8 mouse cellular contexts compared by ENCODE assay signal in genomic region chr14:31428211-31429003, GRCm38 (mm10). TPM values are rescaled to one million over a fixed set of nuclear protein-coding genes. Genes with fewer than 3 reads are reported as not detected.
DNase-seq lines count a peak whose midpoint lies in the region; TF ChIP-seq lines count a peak whose summit lies in the region.

No protein-coding gene starts in this region.

- no peaks in the 10 kb centered on the region for H3K36me3 ChIP-seq in small intestine, adult 2 months (ENCODE audit: control insufficient read depth, insufficient read depth, low read length)

- peaks cover 12% of the 10 kb centered on the region for H3K4me1 ChIP-seq in small intestine, adult 2 months (ENCODE audit: control insufficient read depth, insufficient read depth, insufficient read length, low read length)

- intact Hi-C loops in left cerebral cortex, postnatal 14 days (cut with DNase I), result no loop called here

- no peak for TF ChIP-seq CTCF in small intestine, adult 2 months (IDR thresholded peaks at IDR 0.05; ENCODE audit: extremely low read depth, insufficient read length, insufficient replicate concordance, low read depth, low read length)

- DNase-seq in adrenal gland, adult (ENCODE audit: inconsistent age in 2 of 2, low spot score in 1 of 2), result peak; percentile 88 to 93
- no peak for DNase-seq in adrenal gland, adult 8-10 months
- peak; percentile 89 for DNase-seq in adrenal gland, postnatal 25 days
- DNase-seq in gastrocnemius, postnatal 25 days, result peak; percentile 63
- DNase-seq in kidney, adult 8-10 months, result peak; percentile 82 to 86
- DNase-seq in left cerebral cortex, postnatal 14 days (ENCODE audit: low spot score in 2 of 2), result peak; percentile 77 to 90
- no peak for DNase-seq in embryo, embryonic 10 days (ENCODE audit: low spot score)

- H3K27me3 ChIP-seq in small intestine, adult 2 months (ENCODE audit: control insufficient read depth, insufficient read depth, low read length), result no peaks in the 10 kb centered on the region

- peak overlapping the region; percentile 8; the same call in 1 of the 2 replicates for H3K27ac ChIP-seq in small intestine, adult 2 months (ENCODE audit: insufficient read depth, low read depth, low read length)

- H3K4me3 ChIP-seq in small intestine, adult 2 months (ENCODE audit: low read depth, low read length), result no peak overlapping the region

- TF ChIP-seq POLR2A in small intestine, adult 2 months (IDR thresholded peaks at IDR 0.05; ENCODE audit: low read depth, low read length), result no peak

- 27% methylated on average over 15 of the region's 15 CpGs for WGBS in small intestine, adult 2 months

RNA-seq across cellular contexts. Expression of gene Sh3bp5, which starts 7.5 kb away (rescaled TPM):
- total RNA-seq in adrenal gland, adult 8-10 months (2022), result 100 to 1,000 TPM; 112 to 172 (median 115) TPM
- total RNA-seq in adrenal gland, postnatal 25 days (2021), result 112 and 134 TPM in 2 replicates
- total RNA-seq in gastrocnemius, postnatal 25 days (2021), result 10 to 100 TPM; 33.9 to 46.8 TPM
- total RNA-seq in left cerebral cortex, postnatal 14 days (2021), result 10 to 100 TPM; 73.5 to 73.9 TPM
- 3.0 and 6.9 TPM in 2 replicates for polyA plus RNA-seq in small intestine, adult 2 months (2012; rRNA removed)

Comparison
In these comparisons a context has a peak if more than half of its experiments do, and no peak if none do; other contexts are left out.
1. DNase-seq: peak in adrenal gland, adult (2 of 2), adrenal gland, postnatal 25 days (single experiment), gastrocnemius, postnatal 25 days (single experiment), kidney, adult 8-10 months (2 of 2) and left cerebral cortex, postnatal 14 days (2 of 2); none in adrenal gland, adult 8-10 months (single experiment) and embryo, embryonic 10 days (single experiment).